Mouse (Mus musculus): ENCODE results near the gene Ms4a4b. TPM values are rescaled to one million over a fixed set of nuclear protein-coding genes. Genes with fewer than 3 reads are reported as not detected.
"Not testable (repeated sequence)": the region's sequence is repeated elsewhere in the genome, so short reads cannot be mapped to it uniquely, and the experiment has no call there.

The Ms4a4b gene
- polyA plus RNA-seq, 1 experiment = not detected

GRCm38 (mm10) chr19:11443964-11444363 is 611 bp downstream of the Ms4a4b start:
- Histone ChIP-seq H3K4me3 (ENCODE audit: insufficient read depth, low read length) (no peak overlapping the region), H3K4me1 (ENCODE audit: control insufficient read depth, insufficient read depth, low read length) (no peaks in the 10 kb centered on the region), H3K27ac (ENCODE audit: insufficient read depth, low read length) (no peak overlapping the region)
- TF ChIP-seq CTCF (IDR thresholded peaks at IDR 0.05; ENCODE audit: borderline replicate concordance, insufficient read depth, low read length) (no peak), POLR2A (IDR thresholded peaks at IDR 0.05; ENCODE audit: low read depth, low read length) (no peak)

- Histone ChIP-seq H3K4me1 (ENCODE audit: control insufficient read depth, insufficient read depth, low read length) (no peaks in the 10 kb centered on the region), H3K27ac (ENCODE audit: insufficient read depth, low read length) (no peak overlapping the region), H3K4me3 (ENCODE audit: insufficient read depth, low read length) (no peak overlapping the region)
- TF ChIP-seq POLR2A (IDR thresholded peaks at IDR 0.05; ENCODE audit: low read depth, low read length) = no peak
Observed at GRCm38 (mm10) chr19:11447238-11447637, 3.9 kb downstream of the Ms4a4b start.

GRCm38 (mm10) chr19:11459041-11459440 is 15.7 kb downstream of the Ms4a4b start:
- not testable (repeated sequence) for H3K4me1 ChIP-seq (ENCODE audit: control insufficient read depth, insufficient read depth, low read length); H3K27ac ChIP-seq (ENCODE audit: insufficient read depth, low read length); H3K4me3 ChIP-seq (ENCODE audit: insufficient read depth, low read length)

- H3K4me1 ChIP-seq (ENCODE audit: control insufficient read depth, insufficient read depth, low read length); H3K27ac ChIP-seq (ENCODE audit: insufficient read depth, low read length); H3K4me3 ChIP-seq (ENCODE audit: insufficient read depth, low read length): not testable (repeated sequence)
Observed at GRCm38 (mm10) chr19:11464795-11465194, 21.4 kb downstream of the Ms4a4b start.

GRCm38 (mm10) chr19:11466471-11466870 is 23.1 kb downstream of the Ms4a4b start:
- Histone ChIP-seq H3K4me3 (ENCODE audit: insufficient read depth, low read length) (no peak overlapping the region), H3K4me1 (ENCODE audit: control insufficient read depth, insufficient read depth, low read length) (no peaks in the 10 kb centered on the region), H3K27ac (ENCODE audit: insufficient read depth, low read length) (no peak overlapping the region)
- TF ChIP-seq POLR2A (IDR thresholded peaks at IDR 0.05; ENCODE audit: low read depth, low read length) (no peak), CTCF (IDR thresholded peaks at IDR 0.05; ENCODE audit: borderline replicate concordance, insufficient read depth, low read length) (no peak)

- H3K4me1 ChIP-seq (ENCODE audit: control insufficient read depth, insufficient read depth, low read length); H3K4me3 ChIP-seq (ENCODE audit: insufficient read depth, low read length); H3K27ac ChIP-seq (ENCODE audit: insufficient read depth, low read length): not testable (repeated sequence)
Observed at GRCm38 (mm10) chr19:11468361-11468760, 25.0 kb downstream of the Ms4a4b start.

- H3K4me1 ChIP-seq (ENCODE audit: control insufficient read depth, insufficient read depth, low read length); H3K27ac ChIP-seq (ENCODE audit: insufficient read depth, low read length); H3K4me3 ChIP-seq (ENCODE audit: insufficient read depth, low read length): not testable (repeated sequence)
Observed at GRCm38 (mm10) chr19:11469215-11469614, 25.9 kb downstream of the Ms4a4b start, which contains the start of gene Ms4a6c. Gene Ms4a6c (plus strand): TSS chr19:11469366.

- no peak for TF ChIP-seq POLR2A (IDR thresholded peaks at IDR 0.05; ENCODE audit: low read depth, low read length)
- TF ChIP-seq CTCF (IDR thresholded peaks at IDR 0.05; ENCODE audit: borderline replicate concordance, insufficient read depth, low read length) = no peak
- no peak overlapping the region for H3K27ac ChIP-seq (ENCODE audit: insufficient read depth, low read length)
- H3K4me1 ChIP-seq (ENCODE audit: control insufficient read depth, insufficient read depth, low read length) = no peaks in the 10 kb centered on the region
- no peak overlapping the region for H3K4me3 ChIP-seq (ENCODE audit: insufficient read depth, low read length)
Observed at GRCm38 (mm10) chr19:11479714-11480113, 36.4 kb downstream of the Ms4a4b start.

GRCm38 (mm10) chr19:11482684-11483083 is 39.3 kb downstream of the Ms4a4b start:
- TF ChIP-seq CTCF (IDR thresholded peaks at IDR 0.05; ENCODE audit: borderline replicate concordance, insufficient read depth, low read length) (no peak), POLR2A (IDR thresholded peaks at IDR 0.05; ENCODE audit: low read depth, low read length) (no peak)
- no peak overlapping the region for H3K27ac ChIP-seq (ENCODE audit: insufficient read depth, low read length)
- H3K4me1 ChIP-seq (ENCODE audit: control insufficient read depth, insufficient read depth, low read length) = no peaks in the 10 kb centered on the region
- H3K4me3 ChIP-seq (ENCODE audit: insufficient read depth, low read length) = no peak overlapping the region

GRCm38 (mm10) chr19:11483941-11484340 is 40.6 kb downstream of the Ms4a4b start:
- no peak overlapping the region for H3K4me3 ChIP-seq (ENCODE audit: insufficient read depth, low read length)
- no peak for TF ChIP-seq CTCF (IDR thresholded peaks at IDR 0.05; ENCODE audit: borderline replicate concordance, insufficient read depth, low read length)
- TF ChIP-seq POLR2A (IDR thresholded peaks at IDR 0.05; ENCODE audit: low read depth, low read length) = no peak
- H3K27ac ChIP-seq (ENCODE audit: insufficient read depth, low read length) = no peak overlapping the region
- no peaks in the 10 kb centered on the region for H3K4me1 ChIP-seq (ENCODE audit: control insufficient read depth, insufficient read depth, low read length)

GRCm38 (mm10) chr19:11484388-11484787 is 41.0 kb downstream of the Ms4a4b start:
- Histone ChIP-seq H3K27ac (ENCODE audit: insufficient read depth, low read length) (no peak overlapping the region), H3K4me3 (ENCODE audit: insufficient read depth, low read length) (no peak overlapping the region), H3K4me1 (ENCODE audit: control insufficient read depth, insufficient read depth, low read length) (no peaks in the 10 kb centered on the region)
- TF ChIP-seq CTCF (IDR thresholded peaks at IDR 0.05; ENCODE audit: borderline replicate concordance, insufficient read depth, low read length) = no peak
- TF ChIP-seq POLR2A (IDR thresholded peaks at IDR 0.05; ENCODE audit: low read depth, low read length) = no peak

All from embryonic fibroblast, embryonic 13.5 days (primary cell).